Mouse (Mus musculus): ENCODE measurements around the gene Cdc45.

DNA sequence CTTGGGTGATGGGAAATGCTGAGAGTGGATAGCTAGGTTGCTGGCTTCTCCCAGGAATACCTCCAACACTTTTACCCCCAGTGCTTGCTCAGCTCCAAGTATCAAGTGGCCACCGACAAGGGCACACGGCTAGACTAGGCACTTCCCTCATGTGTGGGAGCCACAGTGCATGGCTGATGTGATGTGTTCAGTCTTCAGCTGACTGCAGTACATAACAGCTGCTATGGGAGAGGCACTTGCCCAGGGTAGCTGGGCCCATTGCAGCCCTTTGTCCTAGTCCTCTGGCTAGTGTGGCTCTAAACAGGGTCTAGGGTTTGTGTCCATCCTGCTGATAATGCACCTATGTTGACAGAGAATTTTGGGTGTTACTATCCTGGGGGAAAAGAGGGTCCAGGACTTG is 33.3 kb downstream of the Cdc45 start:
- no peak for TF ChIP-seq EP300 (IDR thresholded peaks at IDR 0.05; ENCODE audit: low read depth)
- no peak for TF ChIP-seq CTCF (IDR thresholded peaks at IDR 0.05; ENCODE audit: low read depth)

Measured in liver, embryonic 14.5 days (tissue).